Mouse (Mus musculus) urinary bladder, postnatal 4 days (tissue): ENCODE data around the gene Atp5e.

Experiments used
- DNase-seq, 2 experiments: peaks; one replicate each; pipeline ENCODE4 v3.0.0; 2021 to 2022; ENCODE audit warnings: low spot score in 2 of 2

Gene Atp5e

GRCm38 (mm10) chr2:174463789-174464523 lies at the start of gene Atp5e:
TSS of gene Atp5e (minus strand) at chr2:174464105.
- DNase-seq: peak; percentile 93 to 96

GRCm38 (mm10) chr2:174509825-174510224 lies 45.9 kb upstream of the Atp5e start:
- DNase-seq: no peak

- no peak for DNase-seq
Observed at GRCm38 (mm10) chr2:174507998-174508397, 44.1 kb upstream of the Atp5e start.

GRCm38 (mm10) chr2:174502831-174503460 lies 39.0 kb upstream of the Atp5e start:
- no peak for DNase-seq

- no peak for DNase-seq
Observed at GRCm38 (mm10) chr2:174502321-174502720, 38.4 kb upstream of the Atp5e start.

GRCm38 (mm10) chr2:174501517-174501916 lies 37.6 kb upstream of the Atp5e start:
- no peak for DNase-seq

- DNase-seq: no peak
Observed at GRCm38 (mm10) chr2:174500814-174501503, 37.1 kb upstream of the Atp5e start.

- no peak for DNase-seq
Observed at GRCm38 (mm10) chr2:174492858-174493257, 29.0 kb upstream of the Atp5e start.

GRCm38 (mm10) chr2:174487005-174487404 lies 23.1 kb upstream of the Atp5e start:
- no peak for DNase-seq

GRCm38 (mm10) chr2:174478746-174479145 lies 14.8 kb upstream of the Atp5e start:
- no peak for DNase-seq

GRCm38 (mm10) chr2:174477543-174478319 lies 13.8 kb upstream of the Atp5e start:
- DNase-seq: no peak

GRCm38 (mm10) chr2:174473550-174473927 lies 9.6 kb upstream of the Atp5e start:
- no peak for DNase-seq

GRCm38 (mm10) chr2:174472818-174473549 lies 9.1 kb upstream of the Atp5e start, which contains the start of gene Prelid3b:
TSS of gene Prelid3b (minus strand) at chr2:174473081.
- DNase-seq: peak; percentile 99

GRCm38 (mm10) chr2:174472407-174472806 lies 8.5 kb upstream of the Atp5e start:
- DNase-seq: peak in 1 of 2 experiments; percentile 63

- no peak for DNase-seq
Observed at GRCm38 (mm10) chr2:174470786-174471405, 7.0 kb upstream of the Atp5e start.

GRCm38 (mm10) chr2:174470333-174470732 lies 6.4 kb upstream of the Atp5e start:
- DNase-seq: no peak

GRCm38 (mm10) chr2:174463370-174463769 lies 535 bp downstream of the Atp5e start:
- no peak for DNase-seq

- no peak for DNase-seq
Observed at GRCm38 (mm10) chr2:174459365-174459764, 4.5 kb downstream of the Atp5e start.

- DNase-seq: no peak
Observed at GRCm38 (mm10) chr2:174453681-174454080, 10.2 kb downstream of the Atp5e start.

GRCm38 (mm10) chr2:174450353-174450752 lies 13.6 kb downstream of the Atp5e start, which contains the start of gene Tubb1:
TSS of gene Tubb1 (plus strand) at chr2:174450695.
- no peak for DNase-seq

- no peak for DNase-seq
Observed at GRCm38 (mm10) chr2:174448405-174448804, 15.5 kb downstream of the Atp5e start.
